Mouse (Mus musculus) forebrain, embryonic 10.5 days (tissue): Measurements from ENCODE around the gene Olfr448. TPM values are rescaled to one million over a fixed set of nuclear protein-coding genes. Genes with fewer than 3 reads are reported as not detected.

Experiments used
- DNase-seq: peaks from one replicate; pipeline ENCODE4 v3.0.0-alpha.2; 2017; ENCODE audit warnings: low spot score; ENCODE audit errors: extremely low spot score
- H3K27ac ChIP-seq: fragments of 300-500 bp; sonication (generic); 2 replicates; pipeline ENCODE4 v1.5.1; 2016; ENCODE audit warnings: mild to moderate bottlenecking
- H3K27me3 ChIP-seq: fragments of 300-500 bp; sonication (generic); 2 replicates; pipeline ENCODE4 v1.6.1; 2016; ENCODE audit warnings: mild to moderate bottlenecking; ENCODE audit not compliant: poor library complexity, severe bottlenecking
- H3K36me3 ChIP-seq: fragments of 300-500 bp; sonication (generic); replicated peaks from 2 replicates; pipeline ENCODE4 v1.6.1; 2016; ENCODE audit warnings: mild to moderate bottlenecking, moderate library complexity
- H3K4me1 ChIP-seq: fragments of 300-500 bp; sonication (generic); 2 replicates; pipeline ENCODE4 v1.6.1; 2016
- H3K4me3 ChIP-seq: fragments of 300-500 bp; sonication (generic); 2 replicates; pipeline ENCODE4 v1.5.1; 2016; ENCODE audit warnings: mild to moderate bottlenecking, moderate library complexity
- H3K9me3 ChIP-seq: fragments of 300-500 bp; sonication (generic); 2 replicates; pipeline ENCODE4 v1.6.1; 2016; ENCODE audit warnings: mild to moderate bottlenecking, moderate library complexity
- WGBS: fragments of 180-500 bp; shearing (Covaris S2); methylation state at CpG from one replicate; pipeline ENCODE4 v1.1.7; 2016; 5-methylcytosine and 5-hydroxymethylcytosine counted together
- polyA plus RNA-seq: library from polyadenylated mRNA; unstranded; fragments of >200 nt; fragmentation: Nextera tagmentation; extraction: Ambion mirVana; gene quantifications from 2 replicates; pipeline ENCODE4 v1.2.1, GENCODE M21; 2016

The Olfr448 gene
- not detected in 2 replicates for polyA plus RNA-seq

- no peak for DNase-seq
- 85% methylated on average over 1 of the region's 1 CpGs for WGBS
- H3K27ac ChIP-seq, result no peak within 1 kb of the TSS
- H3K27me3 ChIP-seq, result no peaks in the 10 kb centered on the region
- no peaks in the 10 kb centered on the region for H3K4me1 ChIP-seq
- no peak within 1 kb of the TSS for H3K4me3 ChIP-seq
- H3K36me3 ChIP-seq, result no peaks in the 10 kb centered on the region
- H3K9me3 ChIP-seq, result no peaks in the 10 kb centered on the region
Observed at GRCm38 (mm10) chr6:42890141-42890540, at the start of gene Olfr448. Gene Olfr448 (plus strand): TSS chr6:42890441.

GRCm38 (mm10) chr6:42860222-42860819 lies 29.9 kb upstream of the Olfr448 start:
- DNase-seq, result no peak

GRCm38 (mm10) chr6:42869695-42870094 lies 20.5 kb upstream of the Olfr448 start:
- Histone ChIP-seq H3K27me3 (no peaks in the 10 kb centered on the region), H3K27ac (no peak overlapping the region), H3K4me3 (no peak overlapping the region), H3K4me1 (no peaks in the 10 kb centered on the region), H3K36me3 (no peaks in the 10 kb centered on the region), H3K9me3 (no peaks in the 10 kb centered on the region)
- WGBS, result 74% methylated on average over 3 of the region's 3 CpGs
- no peak for DNase-seq

More at GRCm38 (mm10) chr6:42860222-42860819, 29.9 kb upstream of the Olfr448 start:
- Histone ChIP-seq H3K9me3 (no peaks in the 10 kb centered on the region), H3K4me3 (no peak overlapping the region), H3K27ac (no peak overlapping the region), H3K4me1 (no peaks in the 10 kb centered on the region), H3K36me3 (no peaks in the 10 kb centered on the region), H3K27me3 (no peaks in the 10 kb centered on the region)
- WGBS, result 26% methylated on average over 4 of the region's 4 CpGs

- no peaks in the 10 kb centered on the region for H3K36me3 ChIP-seq
- no peak for DNase-seq
- no peaks in the 10 kb centered on the region for H3K27me3 ChIP-seq
- H3K27ac ChIP-seq, result no peak overlapping the region
- no peaks in the 10 kb centered on the region for H3K9me3 ChIP-seq
- H3K4me1 ChIP-seq, result no peaks in the 10 kb centered on the region
- H3K4me3 ChIP-seq, result no peak overlapping the region
Observed at GRCm38 (mm10) chr6:42876323-42876722, 13.9 kb upstream of the Olfr448 start.

GRCm38 (mm10) chr6:42900345-42900744 lies 10.1 kb downstream of the Olfr448 start:
- no peak overlapping the region for H3K4me3 ChIP-seq
- no peaks in the 10 kb centered on the region for H3K36me3 ChIP-seq
- no peak overlapping the region for H3K27ac ChIP-seq
- no peaks in the 10 kb centered on the region for H3K9me3 ChIP-seq
- no peak for DNase-seq
- WGBS, result 40% methylated on average over 1 of the region's 1 CpGs
- peaks cover 14% of the 10 kb centered on the region for H3K4me1 ChIP-seq
- H3K27me3 ChIP-seq, result peaks cover 23% of the 10 kb centered on the region; the same call in 1 of the 2 replicates

GRCm38 (mm10) chr6:42908578-42908977 lies 18.3 kb downstream of the Olfr448 start, which contains the start of gene Olfr447:
Gene Olfr447 (plus strand): TSS chr6:42908878.
- no peak for DNase-seq
- H3K27me3 ChIP-seq, result no peaks in the 10 kb centered on the region; the same call in 1 of the 2 replicates

GRCm38 (mm10) chr6:42921077-42921476 lies 30.8 kb downstream of the Olfr448 start, which contains the start of gene Olfr446:
Gene Olfr446 (plus strand): TSS chr6:42921377.
- no peaks in the 10 kb centered on the region for H3K36me3 ChIP-seq
- H3K9me3 ChIP-seq, result no peaks in the 10 kb centered on the region
- no peak for DNase-seq
- no peaks in the 10 kb centered on the region for H3K27me3 ChIP-seq
- H3K4me3 ChIP-seq, result no peak within 1 kb of the TSS
- H3K4me1 ChIP-seq, result no peaks in the 10 kb centered on the region
- H3K27ac ChIP-seq, result no peak within 1 kb of the TSS
- WGBS, result 76% methylated on average over 2 of the region's 2 CpGs

More at GRCm38 (mm10) chr6:42908578-42908977, 18.3 kb downstream of the Olfr448 start, which contains the start of gene Olfr447:
- H3K4me3 ChIP-seq, result no peak within 1 kb of the TSS
- H3K36me3 ChIP-seq, result no peaks in the 10 kb centered on the region
- no peaks in the 10 kb centered on the region for H3K9me3 ChIP-seq
- H3K27ac ChIP-seq, result no peak within 1 kb of the TSS
- H3K4me1 ChIP-seq, result no peaks in the 10 kb centered on the region

Other genes starting within 250 kb of the Olfr448 start
- 4.4 and 5.0 TPM in 2 replicates for gene Tcaf2, start 245.2 kb upstream of the Olfr448 start, polyA plus RNA-seq
- gene Tcaf1, start 180.4 kb upstream of the Olfr448 start, polyA plus RNA-seq, result 97.3 and 99.4 TPM in 2 replicates
- not detected in 2 replicates for gene Olfr453, start 151.1 kb upstream of the Olfr448 start, polyA plus RNA-seq
- not detected in 2 replicates for gene Olfr38, start 134.0 kb upstream of the Olfr448 start, polyA plus RNA-seq
- gene Olfr452, start 105.3 kb upstream of the Olfr448 start, polyA plus RNA-seq, result not detected in 2 replicates
- not detected in 2 replicates for gene Olfr450, start 78.5 kb upstream of the Olfr448 start, polyA plus RNA-seq
- gene Olfr449, start 56.1 kb upstream of the Olfr448 start, polyA plus RNA-seq, result not detected in 2 replicates
- not detected in 2 replicates for gene Olfr447, start 18.4 kb downstream of the Olfr448 start, polyA plus RNA-seq
- gene Olfr446, start 30.9 kb downstream of the Olfr448 start, polyA plus RNA-seq, result not detected in 2 replicates
- not detected in 2 replicates for gene Olfr444, start 58.6 kb downstream of the Olfr448 start, polyA plus RNA-seq
- gene Olfr441, start 215.9 kb downstream of the Olfr448 start, polyA plus RNA-seq, result not detected in 2 replicates